Mouse (Mus musculus): ENCODE measurements at regions not wholly inside any gene's neighbourhood (a gene's known extent, or its start where the extent isn't known, plus 50 kb on each side); places are given as distances from the start of the nearest gene placed in this dataset.

GRCm38 (mm10) chr14:103764047-103764446 is 80.2 kb downstream of the Ednrb start:
- DNase-seq (ENCODE audit: inconsistent age in 2 of 2, low spot score in 1 of 2): no peak

GRCm38 (mm10) chr14:103763216-103764031 is 80.8 kb downstream of the Ednrb start:
- no peak for DNase-seq (ENCODE audit: inconsistent age in 2 of 2, low spot score in 1 of 2)

- DNase-seq (ENCODE audit: inconsistent age in 2 of 2, low spot score in 1 of 2): peak; percentile 5 to 36
Measured at GRCm38 (mm10) chr14:103759443-103759842, 84.8 kb downstream of the Ednrb start.

Measured in adrenal gland, adult (tissue).